Mouse (Mus musculus): ENCODE data around the gene U2af2. TPM values are rescaled to one million over a fixed set of nuclear protein-coding genes. Genes with fewer than 3 reads are reported as not detected.
"Not testable (repeated sequence)": the region's sequence is repeated elsewhere in the genome, so short reads cannot be mapped to it uniquely, and the experiment has no call there.

Gene U2af2
- total RNA-seq (2021), result 10 to 100 TPM; 70.2 to 94.0 TPM
- long read RNA-seq, experiment 1, transcript U2af2-201 (12 exons, 2,183 nt), result major isoform, 30 of 58 reads
- long read RNA-seq, experiment 1, transcript U2af2-209 (12 exons, 2,088 nt), result minor isoform, 15 of 58 reads
- long read RNA-seq, experiment 1, partial matches to known transcripts, result 4 of 58 reads
- long read RNA-seq, experiment 1, other reads (novel, unspliced or antisense), result 9 of 58 reads
- long read RNA-seq, experiment 2, transcript U2af2-201 (12 exons, 2,183 nt), result major isoform, 30 of 55 reads
- long read RNA-seq, experiment 2, transcript U2af2-209 (12 exons, 2,088 nt), result minor isoform, 13 of 55 reads
- long read RNA-seq, experiment 2, partial matches to known transcripts, result 8 of 55 reads
- long read RNA-seq, experiment 2, other reads (novel, unspliced or antisense), result 4 of 55 reads

DNA sequence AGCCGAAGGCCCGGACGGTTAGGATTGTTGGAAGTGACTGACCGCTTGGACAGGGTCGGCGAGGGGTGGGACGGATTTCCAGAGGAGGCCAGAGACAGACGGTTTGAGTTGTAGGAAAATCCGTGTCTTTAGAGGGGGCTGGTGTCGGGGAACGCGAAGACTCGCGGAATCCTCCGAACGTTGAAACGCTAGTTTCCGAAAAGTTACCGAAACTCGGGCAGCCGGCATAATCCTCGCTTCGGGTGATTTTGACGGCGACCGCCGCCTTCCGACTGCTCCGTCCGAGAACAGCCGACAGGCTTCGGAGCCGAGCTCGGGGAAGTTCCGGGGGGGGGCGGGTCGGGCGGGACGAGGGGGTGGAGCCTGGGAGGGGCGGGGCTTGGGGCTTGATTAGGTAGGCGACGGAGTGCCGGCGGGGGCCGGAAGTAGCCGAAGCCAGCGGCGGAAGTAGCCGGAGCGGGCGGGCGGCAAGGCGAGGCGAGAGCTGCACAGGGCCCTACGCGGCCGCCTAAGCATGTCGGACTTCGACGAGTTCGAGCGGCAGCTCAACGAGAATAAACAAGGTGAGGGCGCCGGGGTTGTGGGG, at the start of gene U2af2:
U2af2 (plus strand) TSS at position 370 of the 586 bp plus-strand sequence.
- peak; percentile 98 for DNase-seq

DNA sequence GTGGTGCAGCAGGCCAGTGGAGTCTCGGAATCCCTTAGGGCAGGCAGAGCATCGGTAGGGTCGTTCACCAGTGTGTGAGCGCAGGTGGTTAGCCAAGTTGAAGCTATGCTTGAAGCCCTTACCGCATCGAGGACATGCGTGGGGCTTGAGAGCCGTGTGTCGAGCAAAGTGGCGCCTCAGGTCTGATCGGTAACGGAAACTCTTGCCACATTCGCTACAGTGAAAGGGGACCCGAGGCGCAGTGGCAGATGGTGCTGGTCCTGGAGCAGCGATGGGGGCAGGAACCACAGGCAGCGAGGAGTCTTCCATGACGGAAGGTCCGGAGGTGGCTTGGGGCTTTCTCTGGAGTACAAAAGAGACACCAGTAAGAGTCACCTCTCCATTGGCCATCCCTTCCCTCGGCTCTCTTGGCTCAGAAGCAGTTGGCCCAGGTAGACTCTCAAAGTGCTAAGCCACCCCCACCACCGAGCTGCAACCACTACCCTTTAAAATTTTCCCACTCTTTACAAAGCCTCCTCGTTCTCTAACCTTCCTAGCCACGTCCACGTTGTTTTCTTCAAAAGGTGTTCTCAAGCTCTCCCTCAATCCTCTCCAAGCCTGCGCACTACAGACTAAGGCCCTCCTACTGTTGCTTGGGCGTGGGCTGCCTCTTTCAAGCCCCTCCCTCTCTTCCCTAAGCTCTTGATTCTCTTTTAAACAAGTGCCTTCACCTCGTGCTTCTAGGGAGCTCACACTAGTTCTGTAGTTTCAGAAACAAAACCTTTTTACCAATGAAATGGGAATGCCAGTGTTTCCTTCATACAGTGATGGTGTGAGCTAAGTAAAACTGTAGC, 49.0 kb upstream of the U2af2 start:
- DNase-seq, result no peak

DNA sequence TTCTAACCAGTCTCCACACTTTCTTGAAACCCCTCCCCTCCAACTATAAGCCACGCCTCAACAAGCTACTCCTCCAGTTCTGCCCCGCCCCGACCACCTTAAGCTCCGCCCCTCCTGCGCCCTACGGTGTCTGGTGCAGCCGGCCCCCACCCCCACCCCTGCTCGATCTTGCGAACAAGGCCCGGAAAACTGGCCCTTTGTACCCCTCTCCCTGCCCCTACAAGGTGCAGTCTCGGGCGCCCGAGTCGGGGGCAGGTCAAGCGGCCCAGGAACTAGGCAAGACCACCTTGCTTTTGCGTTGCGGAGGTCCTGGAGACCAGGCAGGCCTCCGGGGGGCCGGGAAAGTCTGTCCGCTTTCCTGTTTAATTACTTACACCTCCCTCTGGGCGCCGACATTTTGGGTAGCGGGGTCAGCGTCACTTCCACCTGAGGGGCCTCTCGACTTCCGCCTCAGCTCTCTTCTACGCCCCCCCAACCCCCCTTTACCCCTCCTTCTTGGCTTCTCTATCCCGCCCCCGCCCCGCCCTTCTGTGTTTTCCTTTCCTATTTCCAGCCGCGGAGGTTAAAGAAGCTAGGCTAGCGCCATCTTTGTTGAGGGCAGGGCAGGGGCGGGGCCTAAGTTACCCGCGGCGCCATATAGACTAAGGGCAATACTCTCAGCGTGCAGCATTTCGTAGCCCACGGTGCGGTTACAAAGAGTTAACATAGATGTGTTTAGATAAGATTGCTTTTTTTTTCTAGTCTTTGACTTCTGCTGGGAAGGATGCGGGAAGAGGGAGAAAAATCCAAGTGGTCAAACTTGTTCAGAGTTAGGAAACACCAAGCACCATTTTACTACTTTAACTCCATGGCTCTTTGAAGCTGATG, 47.5 kb upstream of the U2af2 start, which contains the start of the genes Zfp524 and Fiz1:
Zfp524 (plus strand) TSS at position 165 of the 867 bp plus-strand sequence.
Fiz1 (minus strand) TSS at position 447 of the 867 bp plus-strand sequence.
- DNase-seq, result peak; percentile 97

DNA sequence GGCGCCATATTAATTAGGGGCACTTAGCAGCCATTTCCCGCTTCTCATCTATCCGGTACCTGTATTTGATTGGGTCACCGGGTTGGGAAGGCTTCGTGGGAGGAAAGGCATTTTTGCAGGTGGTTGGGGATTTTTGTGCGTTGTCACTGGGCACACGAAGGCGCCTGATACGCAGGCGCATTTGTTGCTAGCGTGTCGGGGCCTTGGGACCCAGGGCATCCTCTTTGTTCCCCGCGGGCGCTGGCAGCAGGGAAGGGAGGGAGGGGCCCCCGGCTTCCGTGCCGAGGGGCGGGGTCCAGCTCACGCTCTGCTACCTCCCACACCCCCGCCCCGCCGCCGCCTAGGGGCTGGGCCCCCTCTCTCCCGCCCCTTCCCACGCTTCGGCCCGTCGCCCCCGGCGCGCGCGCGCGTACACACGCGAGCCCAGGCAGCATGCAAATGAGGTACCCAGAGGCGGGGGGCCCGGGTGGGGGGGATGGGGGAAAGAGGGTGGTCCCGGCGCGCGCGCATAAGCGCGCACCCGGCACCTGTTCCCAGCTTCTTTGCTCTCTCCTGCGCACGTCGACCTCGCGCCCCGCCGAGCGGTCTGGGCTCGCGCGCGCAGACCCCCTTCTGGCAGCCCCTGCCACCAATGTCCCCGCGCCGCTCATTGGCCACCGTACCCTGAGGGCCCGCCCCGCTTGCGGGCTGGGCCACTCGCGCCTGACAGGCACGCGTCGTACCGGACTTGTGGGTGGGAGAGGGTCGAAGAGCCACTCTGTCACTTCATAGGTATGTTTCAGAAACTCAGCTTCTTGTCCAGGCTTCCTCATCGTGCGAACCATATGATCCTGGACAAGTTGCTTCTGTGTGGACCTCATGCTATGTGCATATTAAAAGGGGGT, 46.6 kb upstream of the U2af2 start, which contains the start of gene Gm44973:
Gm44973 (plus strand) TSS at position 379 of the 884 bp plus-strand sequence.
- DNase-seq, result peak; percentile 94

DNA sequence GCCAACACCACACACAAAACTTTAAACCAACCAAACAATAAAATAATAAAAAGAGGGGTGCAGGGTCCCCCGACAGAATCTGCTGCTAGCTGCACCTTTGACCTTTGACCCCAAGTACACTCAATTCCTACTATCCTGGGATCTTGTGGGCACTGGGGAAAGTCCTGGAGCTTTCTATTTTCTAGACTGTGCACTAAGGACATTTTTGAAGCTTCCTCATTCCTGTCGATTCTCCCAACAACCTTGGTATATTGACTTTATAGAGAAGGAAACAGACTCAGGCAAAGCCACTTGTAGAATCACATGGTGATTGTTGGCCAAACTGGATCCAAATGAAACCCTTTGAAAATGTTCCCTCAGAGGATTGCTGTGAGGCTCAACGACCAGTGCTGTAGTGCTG, 45.9 kb upstream of the U2af2 start:
- DNase-seq, result no peak

DNA sequence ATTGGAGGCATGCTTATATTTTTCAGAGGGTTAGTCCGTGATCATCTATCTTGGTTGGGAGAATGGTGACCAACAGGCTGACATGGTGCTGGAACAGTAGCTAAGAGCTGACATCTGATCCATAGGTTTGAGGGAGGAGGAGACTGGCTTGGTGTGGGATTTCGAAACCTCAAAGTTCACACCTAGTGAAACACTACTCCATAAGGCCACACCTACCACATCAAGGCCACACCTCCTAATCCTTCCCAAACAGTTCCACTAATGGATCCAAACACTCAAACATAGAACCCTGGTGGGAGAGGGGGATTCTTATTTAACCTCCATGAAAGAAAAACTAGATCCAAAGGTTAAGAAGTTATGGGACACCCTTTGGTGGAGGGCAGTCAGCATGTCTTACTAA, 45.0 kb upstream of the U2af2 start:
- DNase-seq, result no peak

DNA sequence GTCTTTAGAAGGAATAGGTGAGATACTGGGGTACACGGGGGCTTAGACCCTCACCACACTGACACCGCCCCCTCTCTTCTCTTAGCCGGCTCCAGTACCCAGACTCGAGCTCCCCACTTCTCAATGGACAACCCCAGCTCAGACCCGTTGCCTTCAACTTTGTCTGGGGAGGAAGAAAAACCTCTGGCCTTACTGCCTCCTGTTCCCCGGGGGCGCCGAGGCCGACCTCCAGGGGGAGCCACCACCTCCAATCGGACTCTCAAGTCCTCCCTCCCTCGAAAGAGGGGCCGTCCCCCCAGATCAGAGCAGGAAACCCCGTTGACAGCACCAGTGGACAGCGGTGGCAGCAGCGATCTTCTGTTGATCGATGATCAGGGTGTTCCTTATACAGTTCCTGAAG, 44.6 kb upstream of the U2af2 start:
- peak; percentile 36 for DNase-seq

DNA sequence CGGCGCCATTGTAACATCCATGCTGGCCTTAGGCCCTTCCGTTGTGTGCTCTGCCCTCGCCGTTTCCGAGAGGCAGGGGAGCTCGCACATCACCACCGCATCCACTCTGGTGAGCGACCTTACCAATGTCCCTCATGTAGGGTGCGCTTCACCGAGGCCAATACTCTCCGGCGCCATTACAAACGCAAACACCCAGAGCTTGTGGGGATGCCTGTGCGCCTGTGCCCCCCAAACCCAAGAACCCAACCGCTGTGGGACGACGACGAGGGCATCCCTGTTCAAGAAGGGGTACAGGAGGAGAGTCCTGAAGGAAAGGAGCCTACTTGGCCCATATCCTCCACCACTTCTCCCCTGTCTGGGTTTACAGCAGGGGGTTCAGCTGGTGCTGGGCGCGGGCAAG, 44.0 kb upstream of the U2af2 start:
- DNase-seq, result no peak

DNA sequence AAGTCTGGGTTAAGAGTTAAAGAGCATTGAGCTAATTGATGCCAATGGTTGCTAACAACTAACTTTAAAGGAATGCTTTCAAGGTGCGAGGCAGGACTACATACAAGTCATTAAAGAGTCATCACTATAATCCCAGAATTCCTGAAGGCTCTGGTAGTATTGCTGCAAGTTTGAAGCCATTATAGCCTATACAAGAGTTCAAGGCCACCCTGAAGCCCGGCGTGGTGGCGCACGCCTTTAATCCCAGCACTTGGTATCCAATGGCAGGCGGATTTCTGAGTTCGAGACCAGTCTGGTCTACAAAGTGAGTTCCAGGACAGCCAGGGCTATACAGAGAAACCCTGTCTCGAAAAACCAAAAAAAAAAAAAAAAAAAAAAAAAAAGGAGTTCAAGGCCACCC, 42.4 kb upstream of the U2af2 start:
- DNase-seq, result not testable (repeated sequence)

DNA sequence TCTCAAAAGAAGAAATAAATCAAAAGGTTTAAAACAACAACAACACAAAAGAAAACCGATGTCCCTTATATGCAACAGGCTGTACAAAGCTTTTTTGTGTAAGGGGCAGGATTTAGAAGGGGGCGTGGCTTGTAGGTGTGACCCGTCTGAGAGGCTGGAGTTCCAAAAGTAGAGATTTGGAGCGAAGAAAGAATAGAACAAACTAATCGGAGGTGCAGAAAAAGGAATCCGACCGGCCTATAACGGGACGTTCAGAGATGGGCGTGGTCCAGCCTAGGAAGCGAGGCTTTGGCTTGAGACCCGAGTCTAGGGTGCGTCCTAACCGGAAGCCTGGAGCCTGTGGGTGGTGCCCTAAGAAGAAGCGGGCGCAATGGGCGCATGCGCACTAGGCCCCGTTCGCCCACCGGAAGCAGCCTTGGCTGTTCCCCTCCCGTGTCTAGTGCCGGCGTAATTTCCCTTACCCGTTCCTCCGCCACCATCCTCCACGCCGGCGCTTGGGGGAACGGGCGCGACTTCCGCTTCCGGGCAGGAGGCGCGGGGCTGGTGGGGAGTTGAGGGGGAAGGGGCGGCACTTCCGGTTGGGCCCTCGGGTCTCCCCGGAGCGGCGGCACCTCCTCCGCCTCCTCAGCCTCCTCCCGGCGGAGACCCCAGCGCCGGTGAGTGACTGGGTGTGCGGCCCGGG, 41.8 kb upstream of the U2af2 start, which contains the start of the genes Zfp865 and Ccdc106:
Zfp865 (plus strand) TSS at position 377 of the 682 bp plus-strand sequence.
Ccdc106 (plus strand) TSS at position 554 of the 682 bp plus-strand sequence.
- DNase-seq, result peak; percentile 99

DNA sequence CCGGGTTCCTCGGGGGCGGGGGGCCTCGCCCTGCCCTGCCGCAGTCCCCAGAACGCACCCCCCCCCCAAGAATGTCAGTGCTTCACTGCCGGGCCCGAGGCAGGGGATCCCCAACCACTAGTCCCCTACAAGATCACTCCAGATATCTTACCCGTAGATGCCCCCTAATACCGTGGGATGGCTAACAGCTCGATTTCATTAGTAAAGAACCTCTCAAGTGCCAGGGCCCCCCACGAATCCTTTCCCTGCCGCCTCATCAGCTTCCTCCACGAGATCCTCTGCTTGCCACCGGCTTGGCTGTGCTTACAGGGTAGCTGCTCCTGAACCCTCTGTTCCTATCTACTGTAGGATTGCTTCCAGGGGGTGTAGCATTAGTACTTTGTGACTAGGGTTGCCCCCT, 41.3 kb upstream of the U2af2 start:
- DNase-seq, result no peak

DNA sequence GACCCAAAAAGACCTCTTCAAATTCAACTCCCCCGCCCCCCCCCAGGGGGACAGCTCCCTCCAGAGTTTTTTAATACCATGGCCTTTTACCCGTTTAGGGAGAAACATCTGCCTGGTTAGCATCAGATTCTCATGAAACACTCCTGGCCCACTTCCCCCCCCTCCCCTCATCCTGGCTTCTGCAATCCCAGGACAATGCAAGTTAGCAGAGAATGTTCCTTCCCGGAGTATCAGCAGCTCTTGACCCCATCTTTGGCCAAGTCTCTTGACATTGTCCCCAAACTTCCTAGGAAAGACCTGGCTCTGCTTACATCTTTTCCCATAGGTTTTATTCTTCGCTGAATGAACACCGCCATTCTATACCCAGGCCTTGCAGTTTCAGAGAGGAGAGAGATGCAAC, 40.7 kb upstream of the U2af2 start:
- DNase-seq, result no peak

DNA sequence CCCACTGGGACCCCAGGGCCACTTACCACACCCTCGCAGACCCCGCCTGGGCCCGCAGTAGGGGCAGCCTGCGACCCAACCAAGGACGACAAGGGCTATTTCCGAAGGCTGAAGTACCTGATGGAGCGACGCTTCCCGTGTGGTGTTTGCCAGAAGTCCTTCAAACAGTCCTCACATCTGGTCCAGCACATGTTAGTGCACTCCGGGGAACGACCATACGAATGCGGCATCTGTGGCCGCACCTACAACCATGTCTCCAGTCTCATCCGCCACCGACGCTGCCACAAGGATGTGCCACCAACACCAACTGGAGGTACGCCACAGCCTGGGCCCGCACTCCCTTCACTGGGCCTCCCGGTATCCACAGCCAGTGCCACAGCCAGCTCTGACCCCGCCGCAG, 32.4 kb upstream of the U2af2 start:
- no peak for DNase-seq

DNA sequence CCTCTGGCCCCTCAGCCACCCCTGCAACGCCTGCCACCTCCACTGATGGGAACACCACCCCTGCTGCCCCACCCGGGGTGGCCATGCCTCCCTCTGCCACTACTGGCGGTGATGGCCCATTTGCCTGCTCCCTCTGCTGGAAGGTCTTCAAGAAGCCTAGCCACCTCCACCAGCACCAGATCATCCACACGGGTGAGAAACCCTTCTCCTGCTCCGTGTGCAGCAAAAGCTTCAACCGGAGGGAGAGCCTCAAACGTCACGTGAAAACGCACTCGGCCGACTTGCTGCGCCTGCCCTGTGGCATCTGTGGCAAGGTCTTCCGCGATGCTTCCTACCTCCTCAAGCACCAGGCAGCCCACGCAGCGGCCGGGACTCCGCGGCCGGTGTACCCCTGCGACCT, 32.0 kb upstream of the U2af2 start:
- DNase-seq, result no peak

DNA sequence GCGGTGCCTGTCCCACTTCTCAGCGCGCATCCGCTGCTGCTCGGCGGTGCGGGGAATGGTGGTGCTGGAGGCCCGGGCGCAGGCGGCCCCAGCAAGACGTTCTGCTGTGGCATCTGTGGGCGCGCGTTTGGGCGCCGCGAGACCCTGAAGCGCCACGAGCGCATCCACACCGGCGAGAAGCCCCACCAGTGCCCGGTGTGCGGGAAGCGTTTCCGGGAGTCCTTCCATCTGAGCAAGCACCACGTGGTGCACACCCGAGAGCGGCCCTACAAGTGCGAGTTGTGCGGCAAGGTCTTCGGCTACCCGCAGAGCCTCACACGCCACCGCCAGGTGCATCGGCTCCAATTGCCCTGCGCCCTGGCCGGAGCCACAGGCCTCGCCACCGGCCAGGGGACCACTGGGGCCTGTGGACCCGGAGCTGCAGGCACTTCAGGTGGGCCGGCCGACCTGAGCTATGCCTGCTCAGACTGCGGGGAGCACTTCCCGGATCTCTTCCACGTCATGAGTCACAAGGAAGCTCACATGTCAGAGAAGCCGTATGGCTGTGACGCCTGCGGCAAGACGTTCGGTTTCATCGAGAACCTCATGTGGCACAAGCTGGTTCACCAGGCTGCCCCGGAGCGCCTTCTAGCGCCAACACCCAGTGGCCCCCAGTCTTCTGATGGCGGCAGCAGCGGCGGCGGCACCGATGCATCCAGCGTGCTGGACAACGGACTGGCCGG, 31.2 kb upstream of the U2af2 start:
- no peak for DNase-seq

DNA sequence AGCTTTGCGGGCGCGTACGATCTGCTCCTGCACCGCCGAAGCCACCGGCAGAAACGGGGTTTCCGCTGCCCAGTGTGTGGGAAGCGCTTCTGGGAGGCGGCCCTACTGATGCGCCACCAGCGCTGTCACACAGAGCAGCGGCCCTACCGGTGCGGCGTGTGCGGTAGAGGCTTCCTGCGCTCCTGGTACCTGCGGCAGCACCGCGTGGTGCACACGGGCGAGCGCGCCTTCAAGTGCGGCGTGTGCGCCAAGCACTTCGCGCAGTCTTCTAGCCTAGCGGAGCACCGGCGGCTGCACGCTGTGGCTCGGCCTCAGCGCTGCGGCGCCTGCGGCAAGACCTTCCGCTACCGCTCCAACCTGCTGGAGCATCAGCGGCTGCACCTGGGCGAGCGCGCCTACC, 30.4 kb upstream of the U2af2 start:
- DNase-seq, result no peak

DNA sequence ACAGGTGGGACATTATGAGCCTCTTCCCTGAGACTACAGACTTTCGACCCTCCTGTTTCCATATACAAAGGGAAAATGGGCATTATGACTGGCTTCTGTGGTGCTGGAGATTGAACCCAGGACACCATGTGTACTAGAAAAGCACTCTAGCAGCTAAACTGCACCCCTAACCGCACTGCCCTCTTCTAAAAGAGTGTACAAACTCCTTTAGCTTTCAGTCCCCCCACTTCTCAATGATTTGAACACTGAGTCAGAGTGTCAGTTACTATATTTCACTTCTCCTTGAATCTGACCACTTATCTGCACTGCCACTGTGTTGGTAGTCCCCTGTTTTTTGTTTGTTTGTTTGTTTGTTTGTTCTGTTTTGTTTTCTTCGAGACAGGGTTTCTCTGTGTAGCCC, 28.1 kb upstream of the U2af2 start, which contains the start of gene 4632433K11Rik:
4632433K11Rik (plus strand) TSS at position 301 of the 400 bp plus-strand sequence.
- no peak for DNase-seq

DNA sequence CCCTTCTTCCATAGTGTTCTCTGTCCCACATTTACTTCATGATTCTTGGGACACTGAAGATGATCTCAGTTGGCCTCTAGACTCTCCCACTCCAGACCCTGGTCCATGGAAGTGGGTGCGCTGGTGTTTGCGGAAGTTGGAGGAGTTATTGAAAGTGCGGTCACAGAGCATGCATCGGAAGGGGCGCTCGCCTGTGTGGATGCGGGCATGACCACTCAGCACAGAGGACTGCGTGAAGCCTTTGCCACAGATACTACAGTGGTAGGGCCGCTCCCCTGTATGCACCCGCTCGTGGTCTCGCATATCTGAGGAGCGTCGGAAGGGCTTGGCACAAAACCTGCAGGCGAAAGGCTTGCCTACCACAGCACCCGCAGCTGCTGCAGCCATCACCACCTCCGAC, 26.3 kb upstream of the U2af2 start:
- no peak for DNase-seq

DNA sequence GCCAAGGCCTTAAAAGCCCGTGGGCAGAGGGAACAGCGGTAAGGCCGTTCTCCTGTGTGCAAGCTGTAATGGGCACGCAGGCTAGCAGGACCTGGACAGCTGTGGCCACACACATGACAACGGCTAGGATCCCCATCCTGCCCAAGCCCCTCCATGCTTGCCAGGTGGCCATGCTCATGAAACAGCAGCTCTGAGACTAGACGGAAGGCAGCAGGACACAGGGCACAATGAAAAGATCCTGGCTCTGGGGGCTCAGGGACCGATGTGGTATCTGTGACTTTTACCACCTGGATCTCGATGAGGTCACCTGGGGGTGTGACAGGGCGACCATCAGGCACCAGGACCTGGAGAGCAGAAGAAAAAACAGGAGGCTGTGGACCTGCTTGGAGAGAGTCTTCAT, 25.8 kb upstream of the U2af2 start:
- no peak for DNase-seq
